Mouse (Mus musculus) cerebellum, adult 2 months (tissue): ENCODE results near the gene Rbpj. TPM values are rescaled to one million over a fixed set of nuclear protein-coding genes. Genes with fewer than 3 reads are reported as not detected.

Experiments
- DNase-seq, 2 experiments: peaks; one replicate each; pipeline ENCODE4 v3.0.0; 2021
- H3K27ac ChIP-seq: fragments of 200-500 bp; 2 replicates; pipeline ENCODE4 v1.5.1; 2012; ENCODE audit warnings: low read length, control low read depth, inconsistent platforms; ENCODE audit not compliant: insufficient read depth
- H3K27me3 ChIP-seq: fragments of 200-500 bp; 2 replicates; pipeline ENCODE4 v1.6.1; 2012; ENCODE audit warnings: inconsistent platforms, mild to moderate bottlenecking, low read length, moderate library complexity; ENCODE audit not compliant: control insufficient read depth, insufficient read depth
- H3K4me1 ChIP-seq: fragments of 200-500 bp; 2 replicates; pipeline ENCODE4 v1.6.1; 2011; ENCODE audit warnings: low read length; ENCODE audit not compliant: control insufficient read depth, insufficient read depth
- H3K4me3 ChIP-seq: fragments of 200-500 bp; replicated peaks from 2 replicates; pipeline ENCODE3; 2011; ENCODE audit warnings: mild to moderate bottlenecking, low read depth, low read length, control low read depth; ENCODE audit not compliant: insufficient read depth
- CTCF ChIP-seq: fragments of 200-500 bp; IDR thresholded peaks from 2 replicates; pipeline ENCODE4 v1.5.1; 2011; ENCODE audit warnings: low read depth, mild to moderate bottlenecking, control low read depth, low read length, moderate library complexity, borderline replicate concordance; ENCODE audit not compliant: insufficient read depth
- POLR2A ChIP-seq: fragments of 200-500 bp; IDR thresholded peaks from 2 replicates; pipeline ENCODE4 v1.6.1; 2011; ENCODE audit warnings: low read length, control low read depth, borderline replicate concordance; ENCODE audit not compliant: insufficient read depth
- WGBS: fragments of 180-500 bp; shearing (Covaris S2); methylation state at CpG from one replicate; pipeline ENCODE4 v1.1.7; 2018; 5-methylcytosine and 5-hydroxymethylcytosine counted together
- polyA plus RNA-seq: library from polyadenylated mRNA; depleted of rRNA; stranded (reverse); fragments of >200 nt; gene quantifications from 2 replicates; pipeline ENCODE4 v1.2.3, GENCODE M21; 2012

Rbpj gene
- polyA plus RNA-seq, 1 experiment, result 19.6 TPM

DNA sequence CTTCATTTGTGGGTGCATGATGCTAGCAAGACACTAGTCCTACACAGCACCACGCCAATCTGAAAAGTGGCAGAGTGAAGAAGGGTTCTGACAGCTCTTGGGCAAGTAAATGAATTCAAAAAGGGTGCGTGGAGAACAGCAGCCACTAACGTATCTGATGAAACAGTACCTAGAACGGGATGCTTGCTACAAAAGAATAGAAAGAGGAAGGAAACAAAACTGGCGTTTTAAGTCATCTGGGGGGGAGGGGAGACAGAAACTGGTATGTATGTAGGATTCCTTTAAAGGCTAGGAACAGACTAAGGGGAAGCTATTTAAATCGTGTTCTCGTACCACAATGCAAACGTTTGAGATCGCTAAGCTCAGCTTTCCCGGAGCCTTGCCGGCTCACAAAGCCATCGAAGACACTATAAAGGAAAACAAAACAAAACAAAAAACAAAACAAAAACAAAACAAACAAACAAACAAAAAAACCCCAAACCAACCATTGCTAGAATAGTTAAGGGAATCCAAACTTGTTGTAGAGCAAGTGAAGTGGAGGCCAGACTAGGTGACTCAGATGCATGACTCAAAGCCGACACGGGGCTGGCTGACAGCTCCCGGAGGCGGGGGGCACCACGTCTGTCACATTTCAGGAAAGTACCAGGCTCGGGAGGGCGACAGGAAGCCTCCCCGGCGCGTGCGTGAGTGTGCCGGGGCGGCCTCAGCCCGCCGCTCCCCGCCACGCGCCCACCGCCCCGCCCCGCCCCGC, 122.6 kb downstream of the Rbpj start:
- DNase-seq, result peak in 1 of 2 experiments; percentile 19
- TF ChIP-seq CTCF (no peak), POLR2A (no peak)
- 1% methylated on average over 34 of the region's 34 CpGs for WGBS
- H3K4me1 ChIP-seq, result peaks cover 4% of the 10 kb centered on the region; the same call in 1 of the 2 replicates
- H3K27me3 ChIP-seq, result no peaks in the 10 kb centered on the region
- H3K4me3 ChIP-seq, result peak overlapping the region; percentile 70
- peak overlapping the region; percentile 31; the same call in 1 of the 2 replicates for H3K27ac ChIP-seq

GRCm38 (mm10) chr5:53589172-53589960, 123.4 kb downstream of the Rbpj start:
- peak; percentile 98 to 99 for DNase-seq
- under 1% methylated on average over 72 of the region's 72 CpGs for WGBS

DNA sequence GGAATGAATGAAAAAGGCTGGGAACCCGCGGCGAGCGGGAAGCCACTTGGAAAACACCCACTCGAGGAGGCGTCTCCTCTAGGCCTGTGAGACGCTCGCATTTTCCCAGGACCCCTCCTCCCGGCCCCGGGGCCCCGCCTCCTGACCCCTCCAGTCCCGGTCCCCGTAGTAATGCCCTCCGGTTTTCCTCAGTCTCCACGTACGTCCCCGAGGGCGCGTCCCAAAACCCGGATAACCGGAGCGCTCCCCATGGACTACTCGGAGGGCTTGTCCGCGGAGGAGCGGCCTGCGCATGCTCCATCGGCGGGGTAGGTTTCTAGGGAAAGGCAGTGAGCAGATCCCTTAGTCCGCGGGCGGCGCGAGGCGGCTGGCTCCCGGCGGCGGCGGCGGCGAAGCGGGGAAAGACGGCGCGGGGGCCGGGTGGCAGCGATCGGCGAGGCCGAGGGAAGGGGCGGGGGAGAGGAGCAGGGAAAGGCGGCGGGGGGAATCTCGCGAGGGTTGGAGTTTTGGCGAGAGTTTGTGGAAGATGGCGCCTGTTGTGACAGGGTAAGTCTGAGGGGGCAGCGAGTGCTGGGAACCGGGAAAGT, 124.3 kb downstream of the Rbpj start:
- peak overlapping the region; percentile 94 for H3K27ac ChIP-seq
- H3K27me3 ChIP-seq, result no peaks in the 10 kb centered on the region
- H3K4me1 ChIP-seq, result peaks cover 7% of the 10 kb centered on the region; the same call in 1 of the 2 replicates
- H3K4me3 ChIP-seq, result peak overlapping the region; percentile 70
- DNase-seq, result peak; percentile 100
- under 1% methylated on average over 59 of the region's 59 CpGs for WGBS
- TF ChIP-seq POLR2A (peak; percentile 40; the same call in 1 of the 2 replicates), CTCF (no peak)

More at GRCm38 (mm10) chr5:53589172-53589960, 123.4 kb downstream of the Rbpj start:
- Histone ChIP-seq H3K27me3 (no peaks in the 10 kb centered on the region), H3K27ac (peak overlapping the region; percentile 81), H3K4me3 (peak overlapping the region; percentile 70), H3K4me1 (peaks cover 7% of the 10 kb centered on the region; the same call in 1 of the 2 replicates)
- TF ChIP-seq POLR2A, result peak; percentile 52; the same call in 1 of the 2 replicates
- no peak for TF ChIP-seq CTCF

DNA sequence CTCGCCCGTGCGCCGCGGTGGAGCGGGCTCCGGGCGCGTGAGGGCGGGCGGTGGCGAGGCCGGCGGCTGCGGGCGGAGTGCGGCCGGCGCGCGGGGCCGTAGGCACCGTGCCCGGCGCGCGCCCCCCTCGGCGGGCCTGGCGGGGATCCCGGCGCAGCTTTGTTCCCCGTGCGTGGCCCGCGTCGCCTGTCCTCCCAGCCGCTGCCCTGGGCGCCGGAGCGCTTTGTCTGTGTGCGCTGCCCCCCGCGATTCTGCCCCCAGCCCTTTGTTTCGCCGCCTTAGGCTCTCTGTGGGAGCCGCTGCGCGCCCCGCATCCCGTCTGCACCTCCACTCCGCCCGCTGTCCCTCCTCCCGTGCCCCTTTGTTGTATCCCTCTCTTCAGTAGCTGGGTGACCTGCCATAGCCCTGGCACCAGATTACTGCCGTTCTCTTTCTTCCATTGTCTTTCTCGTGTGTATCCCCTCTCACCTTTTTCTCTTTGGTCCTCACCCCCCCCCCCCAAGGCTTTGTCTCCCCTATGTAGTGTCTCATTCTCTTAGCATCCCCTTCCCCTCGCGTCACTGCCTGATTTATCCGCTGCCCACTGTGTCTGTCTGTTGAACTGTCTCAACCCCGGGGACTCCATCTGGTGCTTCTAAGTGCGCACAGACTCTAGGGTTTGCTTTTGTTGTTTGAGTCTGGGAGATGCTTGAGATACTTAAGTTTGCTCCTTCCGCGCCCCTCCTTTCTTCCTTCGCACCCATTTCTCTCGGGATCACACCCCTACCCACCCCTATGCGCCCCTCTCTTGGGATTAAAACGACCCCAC, 125.1 kb downstream of the Rbpj start:
- Histone ChIP-seq H3K4me3 (peak overlapping the region; percentile 70), H3K4me1 (peaks cover 7% of the 10 kb centered on the region; the same call in 1 of the 2 replicates), H3K27me3 (no peaks in the 10 kb centered on the region), H3K27ac (peak overlapping the region; percentile 66)
- WGBS, result 8% methylated on average over 67 of the region's 67 CpGs
- TF ChIP-seq POLR2A (no peak), CTCF (no peak)
- peak; percentile 59 to 65 for DNase-seq

GRCm38 (mm10) chr5:53591683-53592050, 125.7 kb downstream of the Rbpj start:
- TF ChIP-seq POLR2A (no peak), CTCF (no peak)
- peaks cover 7% of the 10 kb centered on the region; the same call in 1 of the 2 replicates for H3K4me1 ChIP-seq
- no peak for DNase-seq
- no peaks in the 10 kb centered on the region for H3K27me3 ChIP-seq
- 6% methylated on average over 8 of the region's 8 CpGs for WGBS
- H3K4me3 ChIP-seq, result peak overlapping the region; percentile 65
- H3K27ac ChIP-seq, result no peak overlapping the region

DNA sequence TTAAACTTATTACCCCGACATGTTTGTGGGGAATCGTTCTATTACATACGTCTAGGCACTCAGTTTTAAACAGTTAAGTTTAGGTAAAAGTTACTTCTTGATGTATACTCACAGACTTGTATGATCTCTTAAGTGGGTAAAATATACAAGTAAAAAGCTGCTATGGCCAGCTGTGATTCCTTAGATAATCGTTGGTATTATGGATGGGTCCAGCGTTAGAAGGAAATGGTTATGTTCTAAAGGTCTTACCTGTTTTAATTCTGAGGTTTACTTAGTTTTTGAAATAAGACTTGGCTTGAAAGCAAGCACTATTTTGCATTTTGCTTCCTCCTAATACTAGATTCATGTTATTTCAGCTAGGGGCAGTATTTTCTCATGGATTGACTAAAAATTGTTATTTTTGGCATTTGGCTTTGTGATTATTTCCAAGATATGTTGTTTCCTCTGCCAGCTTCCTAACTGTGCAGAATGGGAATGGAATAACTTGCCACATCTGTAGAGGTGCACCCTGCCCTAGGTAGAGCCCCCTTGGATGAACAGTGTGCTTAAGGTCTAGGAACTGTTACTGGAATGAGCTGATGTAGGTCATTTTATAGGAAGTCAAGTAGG, 127.2 kb downstream of the Rbpj start:
- Histone ChIP-seq H3K4me1 (peaks cover 7% of the 10 kb centered on the region; the same call in 1 of the 2 replicates), H3K27ac (no peak overlapping the region), H3K27me3 (no peaks in the 10 kb centered on the region), H3K4me3 (no peak overlapping the region)
- TF ChIP-seq POLR2A (no peak), CTCF (no peak)
- 66% methylated on average over 5 of the region's 5 CpGs for WGBS
- no peak for DNase-seq
